Mouse (Mus musculus) small intestine, adult 2 months (tissue): ENCODE measurements at regions not wholly inside any gene's neighbourhood (a gene's known extent, or its start where the extent isn't known, plus 50 kb on each side); places are given as distances from the start of the nearest gene placed in this dataset.
"Not testable (repeated sequence)": the region's sequence is repeated elsewhere in the genome, so short reads cannot be mapped to it uniquely, and the experiment has no call there.

Experiments used
- H3K27ac ChIP-seq: fragments of 200-500 bp; 2 replicates; pipeline ENCODE4 v1.5.1; 2012; ENCODE audit warnings: low read depth, low read length, control low read depth, inconsistent platforms; ENCODE audit not compliant: insufficient read depth
- H3K27me3 ChIP-seq: fragments of 200-500 bp; 2 replicates; pipeline ENCODE4 v1.6.1; 2012; ENCODE audit warnings: mild to moderate bottlenecking, moderate library complexity, low read length, inconsistent platforms; ENCODE audit not compliant: control insufficient read depth, insufficient read depth
- H3K36me3 ChIP-seq: fragments of 200-500 bp; 2 replicates; pipeline ENCODE4 v1.6.1; 2012; ENCODE audit warnings: mild to moderate bottlenecking, low read length, control low read depth, inconsistent platforms; ENCODE audit not compliant: control insufficient read depth, insufficient read depth
- H3K4me1 ChIP-seq: fragments of 200-500 bp; 2 replicates; pipeline ENCODE4 v1.6.1; 2012; ENCODE audit warnings: low read length, inconsistent platforms, mixed read lengths; ENCODE audit not compliant: control insufficient read depth, insufficient read depth, insufficient read length
- H3K4me3 ChIP-seq: fragments of 200-500 bp; 2 replicates; pipeline ENCODE4 v1.5.1; 2012; ENCODE audit warnings: low read depth, mild to moderate bottlenecking, control low read depth, inconsistent platforms, low read length, moderate library complexity
- CTCF ChIP-seq: fragments of 200-500 bp; IDR thresholded peaks from 2 replicates; pipeline ENCODE4 v1.5.1; 2012; ENCODE audit warnings: low read depth, mild to moderate bottlenecking, control low read depth, inconsistent platforms, low read length, moderate library complexity, mixed read lengths; ENCODE audit not compliant: insufficient replicate concordance, insufficient read length; ENCODE audit errors: extremely low read depth
- POLR2A ChIP-seq: fragments of 200-500 bp; IDR thresholded peaks from 2 replicates; pipeline ENCODE4 v1.6.1; 2012; ENCODE audit warnings: low read depth, mild to moderate bottlenecking, control low read depth, inconsistent platforms, low read length, moderate library complexity
- WGBS: fragments of 180-500 bp; shearing (Covaris S2); methylation state at CpG from one replicate; pipeline ENCODE4 v1.1.7; 2018; 5-methylcytosine and 5-hydroxymethylcytosine counted together

GRCm38 (mm10) chr12:39594726-39595125, 443.1 kb downstream of the Arl4a start:
- 10% methylated on average over 1 of the region's 1 CpGs for WGBS
- H3K27me3 ChIP-seq, result no peaks in the 10 kb centered on the region; the same call in 1 of the 2 replicates
- no peak overlapping the region for H3K27ac ChIP-seq
- no peaks in the 10 kb centered on the region for H3K4me1 ChIP-seq
- no peak overlapping the region for H3K4me3 ChIP-seq
- TF ChIP-seq CTCF (no peak), POLR2A (no peak)
- no peaks in the 10 kb centered on the region for H3K36me3 ChIP-seq

GRCm38 (mm10) chr12:39593781-39594180, 444.0 kb downstream of the Arl4a start:
- H3K4me3 ChIP-seq, H3K27ac ChIP-seq, H3K36me3 ChIP-seq, H3K4me1 ChIP-seq, H3K27me3 ChIP-seq: not testable (repeated sequence)

GRCm38 (mm10) chr12:39587204-39587909, 450.5 kb downstream of the Arl4a start:
- WGBS, result 63% methylated on average over 5 of the region's 5 CpGs

GRCm38 (mm10) chr12:39586163-39586562, 451.7 kb downstream of the Arl4a start:
- WGBS, result 81% methylated on average over 4 of the region's 4 CpGs
- H3K27ac ChIP-seq, result no peak overlapping the region

More at GRCm38 (mm10) chr12:39587204-39587909, 450.5 kb downstream of the Arl4a start:
- no peak for TF ChIP-seq POLR2A
- no peak for TF ChIP-seq CTCF
- Histone ChIP-seq H3K4me3 (no peak overlapping the region), H3K36me3 (no peaks in the 10 kb centered on the region), H3K27me3 (no peaks in the 10 kb centered on the region), H3K4me1 (no peaks in the 10 kb centered on the region), H3K27ac (no peak overlapping the region)

GRCm38 (mm10) chr12:39577610-39578009, 460.2 kb downstream of the Arl4a start:
- Histone ChIP-seq H3K27ac (no peak overlapping the region), H3K36me3 (no peaks in the 10 kb centered on the region), H3K4me1 (no peaks in the 10 kb centered on the region), H3K27me3 (no peaks in the 10 kb centered on the region), H3K4me3 (no peak overlapping the region)
- WGBS, result 54% methylated on average over 1 of the region's 1 CpGs
- TF ChIP-seq CTCF, result no peak
- no peak for TF ChIP-seq POLR2A

More at GRCm38 (mm10) chr12:39586163-39586562, 451.7 kb downstream of the Arl4a start:
- Histone ChIP-seq H3K4me3 (no peak overlapping the region), H3K27me3 (no peaks in the 10 kb centered on the region), H3K36me3 (no peaks in the 10 kb centered on the region), H3K4me1 (no peaks in the 10 kb centered on the region)
- TF ChIP-seq POLR2A (no peak), CTCF (no peak)

- Histone ChIP-seq H3K27me3 (no peaks in the 10 kb centered on the region), H3K4me3 (no peak overlapping the region), H3K4me1 (no peaks in the 10 kb centered on the region), H3K36me3 (no peaks in the 10 kb centered on the region), H3K27ac (no peak overlapping the region)
- WGBS, result 67% methylated on average over 1 of the region's 1 CpGs
- TF ChIP-seq CTCF, result no peak
- no peak for TF ChIP-seq POLR2A
Observed at GRCm38 (mm10) chr12:39572802-39573201, 465.0 kb downstream of the Arl4a start.

- H3K4me1 ChIP-seq, result no peaks in the 10 kb centered on the region
- no peak overlapping the region for H3K27ac ChIP-seq
- no peak overlapping the region for H3K4me3 ChIP-seq
- no peaks in the 10 kb centered on the region for H3K27me3 ChIP-seq
- H3K36me3 ChIP-seq, result no peaks in the 10 kb centered on the region
- TF ChIP-seq POLR2A, result no peak
- TF ChIP-seq CTCF, result no peak
- WGBS, result 86% methylated on average over 1 of the region's 1 CpGs
Observed at GRCm38 (mm10) chr12:39572147-39572546, 465.7 kb downstream of the Arl4a start.
